Mouse (Mus musculus): Measurements from ENCODE around the gene Ptges.

- TF ChIP-seq MAX (IDR thresholded peaks at IDR 0.05; ENCODE audit: low read length) (no peak), TAL1 (IDR thresholded peaks at IDR 0.05; ENCODE audit: low read length) (no peak), UBTF (IDR thresholded peaks at IDR 0.05; ENCODE audit: borderline replicate concordance, insufficient read depth, low read depth, low read length) (no peak), POLR2A (IDR thresholded peaks at IDR 0.05; ENCODE audit: control insufficient read depth in 1 of 2, insufficient read depth in 1 of 2, low read depth in 1 of 2, low read length in 2 of 2, poor library complexity in 1 of 2) (no peak), USF1 (IDR thresholded peaks at IDR 0.05; ENCODE audit: low read depth, low read length) (no peak), CTCF (IDR thresholded peaks at IDR 0.05 in 2 of 3, conservative IDR thresholded peaks at IDR 0.05 in 1 of 3; ENCODE audit: control insufficient read depth in 1 of 3, insufficient read depth in 1 of 3, low read depth in 2 of 3, low read length in 3 of 3, poor library complexity in 1 of 3, severe bottlenecking in 1 of 3) (no peak), EP300 (IDR thresholded peaks at IDR 0.05; ENCODE audit: low read depth in 1 of 2, low read length in 2 of 2) (no peak), POLR2AphosphoS2 (IDR thresholded peaks at IDR 0.05; ENCODE audit: low read length) (no peak), MYC (IDR thresholded peaks at IDR 0.05; ENCODE audit: low read depth, low read length) (no peak), HCFC1 (IDR thresholded peaks at IDR 0.05; ENCODE audit: low read depth, low read length) (no peak), SMC3 (IDR thresholded peaks at IDR 0.05; ENCODE audit: low read depth, low read length) (no peak)
Measured at GRCm38 (mm10) chr2:30923099-30923498, 6.6 kb downstream of the Ptges start.
